Mouse (Mus musculus) heart, adult 2 months (tissue): ENCODE measurements around the gene Cdca8. TPM values are rescaled to one million over a fixed set of nuclear protein-coding genes. Genes with fewer than 3 reads are reported as not detected.

Experiments used
- DNase-seq, 2 experiments: peaks; one replicate each; pipeline ENCODE4 v3.0.0; 2021
- H3K27ac ChIP-seq: fragments of 200-600 bp; 2 replicates; pipeline ENCODE4 v1.8.1; 2022
- H3K27me3 ChIP-seq: fragments of 200-500 bp; 2 replicates; pipeline ENCODE4 v1.6.1; 2012; ENCODE audit warnings: mild to moderate bottlenecking, low read length, inconsistent platforms, mixed read lengths; ENCODE audit not compliant: control insufficient read depth, insufficient read depth
- H3K36me3 ChIP-seq: fragments of 200-500 bp; 2 replicates; pipeline ENCODE4 v1.6.1; 2012; ENCODE audit warnings: low read length, inconsistent platforms; ENCODE audit not compliant: control insufficient read depth, insufficient read depth
- H3K4me1 ChIP-seq: fragments of 200-500 bp; 2 replicates; pipeline ENCODE4 v1.6.1; 2011; ENCODE audit warnings: low read length; ENCODE audit not compliant: control insufficient read depth, insufficient read depth
- H3K4me3 ChIP-seq: fragments of 200-600 bp; 2 replicates; pipeline ENCODE4 v1.8.1; 2022
- H3K79me2 ChIP-seq: fragments of 200-500 bp; replicated peaks from 2 replicates; pipeline ENCODE4 v1.6.1; 2012; ENCODE audit warnings: mild to moderate bottlenecking, inconsistent platforms, low read length, moderate library complexity, mixed read lengths; ENCODE audit not compliant: control insufficient read depth, insufficient read depth
- H3K9ac ChIP-seq: fragments of 200-500 bp; 2 replicates; pipeline ENCODE4 v1.6.1; 2012; ENCODE audit warnings: low read depth, mild to moderate bottlenecking, control low read depth, inconsistent platforms, low read length, mixed read lengths
- CTCF ChIP-seq: fragments of 200-600 bp; IDR thresholded peaks from 2 replicates; pipeline ENCODE4 v1.8.1; 2022; ENCODE audit warnings: antibody characterized with exemption, mild to moderate bottlenecking, moderate library complexity
- EP300 ChIP-seq: fragments of 200-500 bp; IDR thresholded peaks from 2 replicates; pipeline ENCODE4 v1.6.1; 2011; ENCODE audit warnings: low read depth, low read length, control low read depth; ENCODE audit not compliant: insufficient read depth
- POLR2A ChIP-seq: fragments of 200-500 bp; IDR thresholded peaks from 2 replicates; pipeline ENCODE4 v1.6.1; 2011; ENCODE audit warnings: mild to moderate bottlenecking, low read depth, low read length, control low read depth; ENCODE audit not compliant: insufficient read depth
- WGBS: fragments of 180-500 bp; shearing (Covaris S2); methylation state at CpG from one replicate; pipeline ENCODE4 v1.1.7; 2018; 5-methylcytosine and 5-hydroxymethylcytosine counted together
- intact Hi-C: fragments of 180-260 bp; cut with DNase I; formaldehyde crosslinking; loops from one replicate; pipeline ENCODE4 v1.15.1; 2025
- polyA plus RNA-seq: library from polyadenylated mRNA; depleted of rRNA; stranded (reverse); fragments of >200 nt; gene quantifications from 2 replicates; pipeline ENCODE4 v1.2.3, GENCODE M21; 2012
- total RNA-seq, 2 experiments: library from RNA; stranded (reverse); gene quantifications; 2 replicates each; pipeline ENCODE4 v1.2.3; 2021

The Cdca8 gene
- total and polyA plus RNA-seq, 3 experiments, result 0.52 to 0.59 (median 0.57) TPM

- no peak overlapping the region for H3K9ac ChIP-seq
- 46% methylated on average over 5 of the region's 5 CpGs for WGBS
- no peak overlapping the region for H3K4me3 ChIP-seq
- no peaks in the 10 kb centered on the region for H3K79me2 ChIP-seq
- H3K4me1 ChIP-seq, result no peaks in the 10 kb centered on the region
- TF ChIP-seq POLR2A (no peak), EP300 (no peak), CTCF (no peak)
- no peaks in the 10 kb centered on the region for H3K27me3 ChIP-seq
- intact Hi-C loops, result no loop called here
- no peak for DNase-seq
- H3K27ac ChIP-seq, result no peak overlapping the region
- no peaks in the 10 kb centered on the region for H3K36me3 ChIP-seq
Observed at GRCm38 (mm10) chr4:124970677-124971076, 31.6 kb upstream of the Cdca8 start.

- TF ChIP-seq EP300 (no peak), CTCF (no peak), POLR2A (no peak)
- H3K79me2 ChIP-seq, result no peaks in the 10 kb centered on the region
- H3K9ac ChIP-seq, result no peak overlapping the region
- intact Hi-C loops, result no loop called here
- H3K27ac ChIP-seq, result no peak overlapping the region
- WGBS, result 73% methylated on average over 11 of the region's 11 CpGs
- DNase-seq, result no peak
- no peaks in the 10 kb centered on the region for H3K4me1 ChIP-seq
- H3K36me3 ChIP-seq, result no peaks in the 10 kb centered on the region
- H3K27me3 ChIP-seq, result no peaks in the 10 kb centered on the region
- H3K4me3 ChIP-seq, result no peak overlapping the region
Observed at GRCm38 (mm10) chr4:124970194-124970593, 31.1 kb upstream of the Cdca8 start.

- Histone ChIP-seq H3K36me3 (no peaks in the 10 kb centered on the region), H3K79me2 (no peaks in the 10 kb centered on the region), H3K4me3 (no peak overlapping the region), H3K27ac (no peak overlapping the region), H3K9ac (no peak overlapping the region), H3K27me3 (no peaks in the 10 kb centered on the region), H3K4me1 (no peaks in the 10 kb centered on the region)
- intact Hi-C loops, result no loop called here
- WGBS, result 63% methylated on average over 7 of the region's 7 CpGs
- TF ChIP-seq POLR2A, result no peak
- TF ChIP-seq EP300, result no peak
- no peak for TF ChIP-seq CTCF
- no peak for DNase-seq
Observed at GRCm38 (mm10) chr4:124969219-124969848, 30.2 kb upstream of the Cdca8 start.

- WGBS, result 60% methylated on average over 6 of the region's 6 CpGs
- no peak overlapping the region for H3K27ac ChIP-seq
- H3K27me3 ChIP-seq, result no peaks in the 10 kb centered on the region
- H3K9ac ChIP-seq, result no peak overlapping the region
- no peak for DNase-seq
- H3K79me2 ChIP-seq, result no peaks in the 10 kb centered on the region
- H3K36me3 ChIP-seq, result no peaks in the 10 kb centered on the region
- intact Hi-C loops, result no loop called here
- no peak for TF ChIP-seq CTCF
- no peak for TF ChIP-seq EP300
- no peak for TF ChIP-seq POLR2A
- no peak overlapping the region for H3K4me3 ChIP-seq
- no peaks in the 10 kb centered on the region for H3K4me1 ChIP-seq
Observed at GRCm38 (mm10) chr4:124968711-124969110, 29.6 kb upstream of the Cdca8 start.

- H3K4me3 ChIP-seq, result no peak overlapping the region
- H3K27me3 ChIP-seq, result no peaks in the 10 kb centered on the region
- TF ChIP-seq EP300 (no peak), POLR2A (no peak), CTCF (no peak)
- no peaks in the 10 kb centered on the region for H3K4me1 ChIP-seq
- H3K36me3 ChIP-seq, result no peaks in the 10 kb centered on the region
- no peak for DNase-seq
- intact Hi-C loops, result no loop called here
- 22% methylated on average over 8 of the region's 8 CpGs for WGBS
- no peaks in the 10 kb centered on the region for H3K79me2 ChIP-seq
- no peak overlapping the region for H3K9ac ChIP-seq
- no peak overlapping the region for H3K27ac ChIP-seq
Observed at GRCm38 (mm10) chr4:124964912-124965599, 25.9 kb upstream of the Cdca8 start.

- no peaks in the 10 kb centered on the region for H3K79me2 ChIP-seq
- no peak overlapping the region for H3K4me3 ChIP-seq
- no peak for DNase-seq
- H3K27ac ChIP-seq, result no peak overlapping the region
- TF ChIP-seq POLR2A (no peak), EP300 (no peak), CTCF (no peak)
- no peak overlapping the region for H3K9ac ChIP-seq
- no peaks in the 10 kb centered on the region for H3K4me1 ChIP-seq
- no peaks in the 10 kb centered on the region for H3K27me3 ChIP-seq
- intact Hi-C loops, result no loop called here
- no peaks in the 10 kb centered on the region for H3K36me3 ChIP-seq
- 32% methylated on average over 11 of the region's 11 CpGs for WGBS
Observed at GRCm38 (mm10) chr4:124962576-124962975, 23.5 kb upstream of the Cdca8 start.
